Mouse (Mus musculus): ENCODE measurements around the gene Cacna2d3. TPM values are rescaled to one million over a fixed set of nuclear protein-coding genes. Genes with fewer than 3 reads are reported as not detected.

The Cacna2d3 gene
- total RNA-seq, 1 experiment: 0.40 TPM

- Histone ChIP-seq H3K9me3 (ENCODE audit: control insufficient read depth, insufficient read depth, low read depth, low read length) (no peaks in the 10 kb centered on the region), H3K9ac (ENCODE audit: insufficient read depth, low read depth, low read length, poor library complexity, severe bottlenecking) (no peak overlapping the region), H3K36me3 (ENCODE audit: control insufficient read depth, insufficient read depth, low read length, poor library complexity, severe bottlenecking) (no peaks in the 10 kb centered on the region), H3K4me1 (ENCODE audit: control insufficient read depth in 2 of 2, insufficient read depth in 2 of 2, low read length in 2 of 2, poor library complexity in 1 of 2) (no peaks in the 10 kb centered on the region), H3K4me3 (ENCODE audit: insufficient read depth in 1 of 2, low read depth in 1 of 2, low read length in 2 of 2, poor library complexity in 1 of 2, severe bottlenecking in 1 of 2) (no peak overlapping the region), H3K27ac (ENCODE audit: insufficient read depth, low read depth, low read length, poor library complexity, severe bottlenecking) (no peak overlapping the region)
- TF ChIP-seq MAFK (IDR thresholded peaks at IDR 0.05; ENCODE audit: insufficient read depth, low read depth, low read length) (no peak), CHD2 (IDR thresholded peaks at IDR 0.05; ENCODE audit: low read depth, low read length) (no peak), HCFC1 (IDR thresholded peaks at IDR 0.05; ENCODE audit: borderline replicate concordance, insufficient read depth, low read length) (no peak), ZNF384 (IDR thresholded peaks at IDR 0.05; ENCODE audit: low read depth, low read length) (no peak), ZC3H11A (IDR thresholded peaks at IDR 0.05; ENCODE audit: borderline replicate concordance, low read depth, low read length) (no peak)
- in situ Hi-C loops (cut with MboI; ENCODE audit: low sequenced_read_pairs in 2 of 2, unreplicated experiment in 2 of 2): no loop called here
- no peak for DNase-seq (ENCODE audit: low read depth, low spot score)
These were observed 122.2 kb downstream of the Cacna2d3 start for GRCm38 (mm10) chr14:29599428-29599827.

- DNase-seq (ENCODE audit: low read depth, low spot score): no peak
- TF ChIP-seq ZC3H11A (IDR thresholded peaks at IDR 0.05; ENCODE audit: borderline replicate concordance, low read depth, low read length) (no peak), ZNF384 (IDR thresholded peaks at IDR 0.05; ENCODE audit: low read depth, low read length) (no peak), CHD2 (IDR thresholded peaks at IDR 0.05; ENCODE audit: low read depth, low read length) (no peak), MAFK (IDR thresholded peaks at IDR 0.05; ENCODE audit: insufficient read depth, low read depth, low read length) (no peak), HCFC1 (IDR thresholded peaks at IDR 0.05; ENCODE audit: borderline replicate concordance, insufficient read depth, low read length) (no peak)
- Histone ChIP-seq H3K36me3 (ENCODE audit: control insufficient read depth, insufficient read depth, low read length, poor library complexity, severe bottlenecking) (no peaks in the 10 kb centered on the region), H3K9me3 (ENCODE audit: control insufficient read depth, insufficient read depth, low read depth, low read length) (no peaks in the 10 kb centered on the region), H3K9ac (ENCODE audit: insufficient read depth, low read depth, low read length, poor library complexity, severe bottlenecking) (no peak overlapping the region), H3K27ac (ENCODE audit: insufficient read depth, low read depth, low read length, poor library complexity, severe bottlenecking) (no peak overlapping the region), H3K4me1 (ENCODE audit: control insufficient read depth in 2 of 2, insufficient read depth in 2 of 2, low read length in 2 of 2, poor library complexity in 1 of 2) (no peaks in the 10 kb centered on the region), H3K4me3 (ENCODE audit: insufficient read depth in 1 of 2, low read depth in 1 of 2, low read length in 2 of 2, poor library complexity in 1 of 2, severe bottlenecking in 1 of 2) (no peak overlapping the region)
- in situ Hi-C loops (cut with MboI; ENCODE audit: low sequenced_read_pairs in 2 of 2, unreplicated experiment in 2 of 2): no loop called here
These were observed 128.8 kb downstream of the Cacna2d3 start for GRCm38 (mm10) chr14:29592896-29593295.

- Histone ChIP-seq H3K4me1 (ENCODE audit: control insufficient read depth in 2 of 2, insufficient read depth in 2 of 2, low read length in 2 of 2, poor library complexity in 1 of 2) (no peaks in the 10 kb centered on the region), H3K9me3 (ENCODE audit: control insufficient read depth, insufficient read depth, low read depth, low read length) (no peaks in the 10 kb centered on the region), H3K9ac (ENCODE audit: insufficient read depth, low read depth, low read length, poor library complexity, severe bottlenecking) (no peak overlapping the region), H3K4me3 (ENCODE audit: insufficient read depth in 1 of 2, low read depth in 1 of 2, low read length in 2 of 2, poor library complexity in 1 of 2, severe bottlenecking in 1 of 2) (no peak overlapping the region), H3K36me3 (ENCODE audit: control insufficient read depth, insufficient read depth, low read length, poor library complexity, severe bottlenecking) (no peaks in the 10 kb centered on the region), H3K27ac (ENCODE audit: insufficient read depth, low read depth, low read length, poor library complexity, severe bottlenecking) (no peak overlapping the region)
- no peak for DNase-seq (ENCODE audit: low read depth, low spot score)
- in situ Hi-C loops (cut with MboI; ENCODE audit: low sequenced_read_pairs in 2 of 2, unreplicated experiment in 2 of 2): no loop called here
- TF ChIP-seq HCFC1 (IDR thresholded peaks at IDR 0.05; ENCODE audit: borderline replicate concordance, insufficient read depth, low read length): no peak
- TF ChIP-seq MAFK (IDR thresholded peaks at IDR 0.05; ENCODE audit: insufficient read depth, low read depth, low read length): no peak
- TF ChIP-seq ZNF384 (IDR thresholded peaks at IDR 0.05; ENCODE audit: low read depth, low read length): no peak
- no peak for TF ChIP-seq CHD2 (IDR thresholded peaks at IDR 0.05; ENCODE audit: low read depth, low read length)
- TF ChIP-seq ZC3H11A (IDR thresholded peaks at IDR 0.05; ENCODE audit: borderline replicate concordance, low read depth, low read length): no peak
These were observed 132.0 kb downstream of the Cacna2d3 start for GRCm38 (mm10) chr14:29589628-29590027.

- no peaks in the 10 kb centered on the region for H3K4me1 ChIP-seq (ENCODE audit: control insufficient read depth in 2 of 2, insufficient read depth in 2 of 2, low read length in 2 of 2, poor library complexity in 1 of 2)
- no peak for DNase-seq (ENCODE audit: low read depth, low spot score)
- no peaks in the 10 kb centered on the region for H3K36me3 ChIP-seq (ENCODE audit: control insufficient read depth, insufficient read depth, low read length, poor library complexity, severe bottlenecking)
- H3K9me3 ChIP-seq (ENCODE audit: control insufficient read depth, insufficient read depth, low read depth, low read length): no peaks in the 10 kb centered on the region
- H3K9ac ChIP-seq (ENCODE audit: insufficient read depth, low read depth, low read length, poor library complexity, severe bottlenecking): no peak overlapping the region
- TF ChIP-seq ZC3H11A (IDR thresholded peaks at IDR 0.05; ENCODE audit: borderline replicate concordance, low read depth, low read length): no peak
- no peak for TF ChIP-seq MAFK (IDR thresholded peaks at IDR 0.05; ENCODE audit: insufficient read depth, low read depth, low read length)
- TF ChIP-seq CHD2 (IDR thresholded peaks at IDR 0.05; ENCODE audit: low read depth, low read length): no peak
- no peak for TF ChIP-seq ZNF384 (IDR thresholded peaks at IDR 0.05; ENCODE audit: low read depth, low read length)
- TF ChIP-seq HCFC1 (IDR thresholded peaks at IDR 0.05; ENCODE audit: borderline replicate concordance, insufficient read depth, low read length): no peak
- in situ Hi-C loops (cut with MboI; ENCODE audit: low sequenced_read_pairs in 2 of 2, unreplicated experiment in 2 of 2): no loop called here
- H3K4me3 ChIP-seq (ENCODE audit: insufficient read depth in 1 of 2, low read depth in 1 of 2, low read length in 2 of 2, poor library complexity in 1 of 2, severe bottlenecking in 1 of 2): no peak overlapping the region
- H3K27ac ChIP-seq (ENCODE audit: insufficient read depth, low read depth, low read length, poor library complexity, severe bottlenecking): no peak overlapping the region
These were observed 139.7 kb downstream of the Cacna2d3 start for GRCm38 (mm10) chr14:29581961-29582360.

GRCm38 (mm10) chr14:29577786-29578185 is 143.9 kb downstream of the Cacna2d3 start:
- Histone ChIP-seq H3K36me3 (ENCODE audit: control insufficient read depth, insufficient read depth, low read length, poor library complexity, severe bottlenecking) (no peaks in the 10 kb centered on the region), H3K27ac (ENCODE audit: insufficient read depth, low read depth, low read length, poor library complexity, severe bottlenecking) (no peak overlapping the region), H3K9ac (ENCODE audit: insufficient read depth, low read depth, low read length, poor library complexity, severe bottlenecking) (no peak overlapping the region), H3K4me1 (ENCODE audit: control insufficient read depth in 2 of 2, insufficient read depth in 2 of 2, low read length in 2 of 2, poor library complexity in 1 of 2) (no peaks in the 10 kb centered on the region), H3K4me3 (ENCODE audit: insufficient read depth in 1 of 2, low read depth in 1 of 2, low read length in 2 of 2, poor library complexity in 1 of 2, severe bottlenecking in 1 of 2) (no peak overlapping the region), H3K9me3 (ENCODE audit: control insufficient read depth, insufficient read depth, low read depth, low read length) (no peaks in the 10 kb centered on the region)
- no peak for TF ChIP-seq MAFK (IDR thresholded peaks at IDR 0.05; ENCODE audit: insufficient read depth, low read depth, low read length)
- no peak for TF ChIP-seq ZNF384 (IDR thresholded peaks at IDR 0.05; ENCODE audit: low read depth, low read length)
- no peak for TF ChIP-seq CHD2 (IDR thresholded peaks at IDR 0.05; ENCODE audit: low read depth, low read length)
- no peak for TF ChIP-seq ZC3H11A (IDR thresholded peaks at IDR 0.05; ENCODE audit: borderline replicate concordance, low read depth, low read length)
- no peak for TF ChIP-seq HCFC1 (IDR thresholded peaks at IDR 0.05; ENCODE audit: borderline replicate concordance, insufficient read depth, low read length)
- no peak for DNase-seq (ENCODE audit: low read depth, low spot score)
- in situ Hi-C loops (cut with MboI; ENCODE audit: low sequenced_read_pairs in 2 of 2, unreplicated experiment in 2 of 2): no loop called here

All from ES-E14 (cell line).